Mouse (Mus musculus) myocyte (in vitro differentiated cells): ENCODE results near the gene Hsf4.

ENCODE experiments used
- CEBPB ChIP-seq: IDR thresholded peaks from 2 replicates; pipeline ENCODE4 v1.6.1; 2011; ENCODE audit warnings: mild to moderate bottlenecking, moderate library complexity; ENCODE audit not compliant: poor library complexity, insufficient read depth, severe bottlenecking
- E2F4 ChIP-seq: IDR thresholded peaks from one replicate; pipeline ENCODE4 v1.6.1; 2011; ENCODE audit warnings: mild to moderate bottlenecking, control low read depth, moderate library complexity; ENCODE audit not compliant: insufficient read depth
- MAX ChIP-seq: IDR thresholded peaks from one replicate; pipeline ENCODE4 v1.6.1; 2011; ENCODE audit warnings: low read depth, mild to moderate bottlenecking, control low read depth
- MYOD1 ChIP-seq, 3 experiments: IDR thresholded peaks; one replicate each; pipeline ENCODE4 v1.6.1; 2011; ENCODE audit warnings: control low read depth in 2 of 3, low read depth in 2 of 3, mild to moderate bottlenecking in 2 of 3, moderate library complexity in 1 of 3; ENCODE audit not compliant: insufficient read length in 2 of 3, control insufficient read depth in 1 of 3
- MYOG ChIP-seq, 3 experiments: IDR thresholded peaks; one replicate each; pipeline ENCODE4 v1.6.1; 2011; ENCODE audit warnings: control low read depth in 2 of 3, low read depth in 2 of 3, mild to moderate bottlenecking in 2 of 3; ENCODE audit not compliant: insufficient read length in 2 of 3, control insufficient read depth in 1 of 3, insufficient read depth in 1 of 3
- POLR2A ChIP-seq: IDR thresholded peaks from one replicate; pipeline ENCODE4 v1.6.1; 2011; ENCODE audit warnings: low read depth, mild to moderate bottlenecking, control low read depth, moderate library complexity; ENCODE audit not compliant: insufficient read length
- POLR2AphosphoS2 ChIP-seq: IDR thresholded peaks from one replicate; pipeline ENCODE4 v1.6.1; 2011; ENCODE audit warnings: low read depth, control low read depth; ENCODE audit not compliant: insufficient read length
- REST ChIP-seq: IDR thresholded peaks from one replicate; pipeline ENCODE4 v1.6.1; 2011; ENCODE audit warnings: mild to moderate bottlenecking, control low read depth, moderate library complexity; ENCODE audit not compliant: insufficient read depth, insufficient read length
- SRF ChIP-seq: IDR thresholded peaks from one replicate; pipeline ENCODE4 v1.6.1; 2011; ENCODE audit warnings: low read depth; ENCODE audit not compliant: control insufficient read depth, insufficient read length
- TCF12 ChIP-seq: IDR thresholded peaks from one replicate; pipeline ENCODE4 v1.6.1; 2011; ENCODE audit warnings: mild to moderate bottlenecking, control low read depth; ENCODE audit not compliant: poor library complexity, insufficient read depth, severe bottlenecking
- TCF3 ChIP-seq: IDR thresholded peaks from one replicate; pipeline ENCODE4 v1.6.1; 2011; ENCODE audit warnings: low read depth, control low read depth; ENCODE audit not compliant: insufficient read length
- USF1 ChIP-seq: IDR thresholded peaks from one replicate; pipeline ENCODE4 v1.6.1; 2011; ENCODE audit warnings: low read depth, mild to moderate bottlenecking, control low read depth, moderate library complexity

- TF ChIP-seq MAX (no peak), POLR2A (no peak), E2F4 (no peak), USF1 (no peak), POLR2AphosphoS2 (peak; percentile 19), CEBPB (no peak), MYOD1 (IDR thresholded peaks at IDR 0.05; ENCODE audit: control insufficient read depth in 1 of 3, insufficient read length in 2 of 3, low read depth in 2 of 3) (no peak), MYOG (IDR thresholded peaks at IDR 0.05; ENCODE audit: control insufficient read depth in 1 of 3, insufficient read depth in 1 of 3, insufficient read length in 2 of 3, low read depth in 2 of 3) (no peak), REST (no peak), TCF12 (no peak), TCF3 (no peak), SRF (no peak)
These were observed 12.2 kb downstream of the Hsf4 start for GRCm38 (mm10) chr8:105281821-105282220.
